Mouse (Mus musculus) cerebellum, adult 2 months (tissue): ENCODE results near the gene Gm20605.

ENCODE experiments used
- CTCF ChIP-seq: fragments of 200-500 bp; IDR thresholded peaks from 2 replicates; pipeline ENCODE4 v1.5.1; 2011; ENCODE audit warnings: low read depth, mild to moderate bottlenecking, control low read depth, low read length, moderate library complexity, borderline replicate concordance; ENCODE audit not compliant: insufficient read depth
- POLR2A ChIP-seq: fragments of 200-500 bp; IDR thresholded peaks from 2 replicates; pipeline ENCODE4 v1.6.1; 2011; ENCODE audit warnings: low read length, control low read depth, borderline replicate concordance; ENCODE audit not compliant: insufficient read depth

GRCm38 (mm10) chr5:137682526-137682925 is 53.6 kb downstream of the Gm20605 start:
- TF ChIP-seq POLR2A (no peak), CTCF (no peak)
